Mouse (Mus musculus): ENCODE results near the gene Rnf5.

DNA sequence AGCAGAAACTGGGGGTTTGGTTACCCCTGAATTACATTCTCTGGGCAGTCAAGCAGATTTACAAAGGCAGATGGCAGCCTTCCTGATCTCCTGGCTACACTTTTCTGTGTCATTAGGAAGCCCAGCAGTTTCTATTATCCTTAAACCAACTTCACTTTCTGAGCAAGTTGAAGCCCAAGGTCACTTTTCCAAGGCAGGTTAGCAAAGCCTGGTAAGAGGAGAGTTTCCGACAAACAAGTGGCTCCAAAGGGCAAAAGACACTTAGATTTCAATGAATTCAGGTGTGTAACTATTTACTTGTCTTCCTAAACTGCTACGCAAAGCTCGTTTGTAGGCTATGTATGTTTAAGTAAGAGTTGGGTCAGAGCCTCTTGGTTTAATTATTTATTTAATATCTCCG, 39.9 kb upstream of the Rnf5 start:
- TF ChIP-seq CTCF (IDR thresholded peaks at IDR 0.05; ENCODE audit: borderline replicate concordance, extremely low read depth, insufficient read depth, insufficient read length) (no peak), POLR2A (IDR thresholded peaks at IDR 0.05; ENCODE audit: borderline replicate concordance, extremely low read depth, insufficient read depth, insufficient read length, poor library complexity, severe bottlenecking) (no peak)

Measured in brain, embryonic 14.5 days (tissue).